Mouse (Mus musculus) naive thymus-derived CD4-positive, alpha-beta T cell, adult 2 months (primary cell): Measurements from ENCODE around the gene Gm10491.
"Not testable (repeated sequence)": the region's sequence is repeated elsewhere in the genome, so short reads cannot be mapped to it uniquely, and the experiment has no call there.

ENCODE experiments used
- DNase-seq: peaks from one replicate; pipeline ENCODE4 v3.0.0-alpha.2; 2011; ENCODE audit warnings: low read depth

Gene Gm10491

GRCm38 (mm10) chrX:7907735-7908134, at the start of gene Gm10491:
Gm10491 (minus strand) TSS chrX:7907835.
- no peak for DNase-seq

GRCm38 (mm10) chrX:7950091-7950490, 42.5 kb upstream of the Gm10491 start:
- no peak for DNase-seq

- peak; percentile 91 for DNase-seq
Observed at GRCm38 (mm10) chrX:7947900-7948492, 40.4 kb upstream of the Gm10491 start.

GRCm38 (mm10) chrX:7947108-7947899, 39.7 kb upstream of the Gm10491 start, which contains the start of gene Hdac6:
Hdac6 (minus strand) TSS chrX:7947889.
- no peak for DNase-seq

GRCm38 (mm10) chrX:7945618-7946017, 38.0 kb upstream of the Gm10491 start:
- DNase-seq: no peak

- no peak for DNase-seq
Observed at GRCm38 (mm10) chrX:7937667-7938066, 30.0 kb upstream of the Gm10491 start.

- DNase-seq: no peak
Observed at GRCm38 (mm10) chrX:7936874-7937273, 29.2 kb upstream of the Gm10491 start.

GRCm38 (mm10) chrX:7928270-7928790, 20.7 kb upstream of the Gm10491 start, which contains the start of gene Eras:
Eras (minus strand) TSS chrX:7928607.
- DNase-seq: no peak

GRCm38 (mm10) chrX:7927116-7927515, 19.5 kb upstream of the Gm10491 start:
- DNase-seq: no peak

- DNase-seq: no peak
Observed at GRCm38 (mm10) chrX:7926266-7926665, 18.6 kb upstream of the Gm10491 start.

- DNase-seq: no peak
Observed at GRCm38 (mm10) chrX:7922032-7922431, 14.4 kb upstream of the Gm10491 start.

- no peak for DNase-seq
Observed at GRCm38 (mm10) chrX:7919601-7920383, 12.2 kb upstream of the Gm10491 start, which contains the start of gene Pcsk1n. Pcsk1n (plus strand) TSS chrX:7919822.

GRCm38 (mm10) chrX:7917960-7918359, 10.3 kb upstream of the Gm10491 start:
- DNase-seq: not testable (repeated sequence)

GRCm38 (mm10) chrX:7915669-7916068, 8.0 kb upstream of the Gm10491 start:
- DNase-seq: peak; percentile 27

GRCm38 (mm10) chrX:7910473-7910872, 2.8 kb upstream of the Gm10491 start:
- no peak for DNase-seq

- DNase-seq: not testable (repeated sequence)
Observed at GRCm38 (mm10) chrX:7909242-7909641, 1.6 kb upstream of the Gm10491 start, which contains the start of gene Gm10490. Gm10490 (plus strand) TSS chrX:7909542.

- no peak for DNase-seq
Observed at GRCm38 (mm10) chrX:7904441-7904840, 3.2 kb downstream of the Gm10491 start.

GRCm38 (mm10) chrX:7898880-7899874, 8.5 kb downstream of the Gm10491 start, which contains the start of the genes Pqbp1 and Timm17b:
Pqbp1 (minus strand) TSS chrX:7899269.
Timm17b (plus strand) TSS chrX:7899357.
- DNase-seq: peak; percentile 93

GRCm38 (mm10) chrX:7898211-7898610, 9.4 kb downstream of the Gm10491 start:
- DNase-seq: no peak

- peak; percentile 72 for DNase-seq
Observed at GRCm38 (mm10) chrX:7883841-7884567, 23.6 kb downstream of the Gm10491 start, which contains the start of gene Slc35a2. Slc35a2 (plus strand) TSS chrX:7884028.
